Mouse (Mus musculus): ENCODE results near the gene Fam19a5. TPM values are rescaled to one million over a fixed set of nuclear protein-coding genes. Genes with fewer than 3 reads are reported as not detected.

Fam19a5 gene
- polyA plus RNA-seq, 1 experiment from 2014 or later = 7.4 TPM

- no peak for ATAC-seq (ENCODE audit: low FRiP score, low read depth)
These were observed 167.7 kb downstream of the Fam19a5 start for GRCm38 (mm10) chr15:87711790-87712189.

GRCm38 (mm10) chr15:87712221-87712620 lies 168.1 kb downstream of the Fam19a5 start:
- H3K4me1 ChIP-seq = peaks cover 5% of the 10 kb centered on the region; the same call in 1 of the 2 replicates
- 77% methylated on average over 8 of the region's 8 CpGs for WGBS
- H3K9me3 ChIP-seq = no peaks in the 10 kb centered on the region
- H3K4me3 ChIP-seq = no peak overlapping the region
- H3K4me2 ChIP-seq (replicated peaks) = no peak overlapping the region
- H3K9ac ChIP-seq (replicated peaks) = no peak overlapping the region
- ATAC-seq (ENCODE audit: low FRiP score, low read depth) = no peak
- H3K36me3 ChIP-seq = no peaks in the 10 kb centered on the region
- H3K27me3 ChIP-seq = no peaks in the 10 kb centered on the region
- H3K27ac ChIP-seq (replicated peaks) = no peak overlapping the region

More at GRCm38 (mm10) chr15:87711790-87712189, 167.7 kb downstream of the Fam19a5 start:
- Histone ChIP-seq H3K9me3 (no peaks in the 10 kb centered on the region), H3K9ac (replicated peaks) (no peak overlapping the region), H3K4me3 (no peak overlapping the region), H3K36me3 (no peaks in the 10 kb centered on the region), H3K27me3 (no peaks in the 10 kb centered on the region), H3K27ac (replicated peaks) (no peak overlapping the region), H3K4me2 (replicated peaks) (no peak overlapping the region), H3K4me1 (peaks cover 5% of the 10 kb centered on the region; the same call in 1 of the 2 replicates)
- 88% methylated on average over 4 of the region's 4 CpGs for WGBS

GRCm38 (mm10) chr15:87715037-87715676 lies 171.1 kb downstream of the Fam19a5 start:
- no peak overlapping the region for H3K4me2 ChIP-seq (replicated peaks)
- peaks cover 5% of the 10 kb centered on the region; the same call in 1 of the 2 replicates for H3K4me1 ChIP-seq
- no peaks in the 10 kb centered on the region for H3K9me3 ChIP-seq
- ATAC-seq (ENCODE audit: low FRiP score, low read depth) = no peak; the same call in 1 of the 2 replicates
- no peak overlapping the region for H3K9ac ChIP-seq (replicated peaks)
- H3K27me3 ChIP-seq = no peaks in the 10 kb centered on the region
- no peak overlapping the region for H3K4me3 ChIP-seq
- WGBS = 52% methylated on average over 9 of the region's 9 CpGs
- no peaks in the 10 kb centered on the region for H3K36me3 ChIP-seq
- H3K27ac ChIP-seq (replicated peaks) = 0 out of 2 replicates have a peak overlapping the region, but pooled peaks have one; percentile 25

- H3K4me1 ChIP-seq = peaks cover 5% of the 10 kb centered on the region; the same call in 1 of the 2 replicates
- no peak overlapping the region for H3K27ac ChIP-seq (replicated peaks)
- H3K4me2 ChIP-seq (replicated peaks) = no peak overlapping the region
- WGBS = 73% methylated on average over 5 of the region's 5 CpGs
- no peaks in the 10 kb centered on the region for H3K9me3 ChIP-seq
- ATAC-seq (ENCODE audit: low FRiP score, low read depth) = no peak
- H3K27me3 ChIP-seq = no peaks in the 10 kb centered on the region
- H3K36me3 ChIP-seq = no peaks in the 10 kb centered on the region
- H3K9ac ChIP-seq (replicated peaks) = no peak overlapping the region
- no peak overlapping the region for H3K4me3 ChIP-seq
These were observed 173.0 kb downstream of the Fam19a5 start for GRCm38 (mm10) chr15:87717056-87717455.

- no peak overlapping the region for H3K9ac ChIP-seq (replicated peaks)
- peaks cover 5% of the 10 kb centered on the region; the same call in 1 of the 2 replicates for H3K4me1 ChIP-seq
- H3K4me3 ChIP-seq = no peak overlapping the region
- H3K4me2 ChIP-seq (replicated peaks) = no peak overlapping the region
- no peak for ATAC-seq (ENCODE audit: low FRiP score, low read depth)
- H3K9me3 ChIP-seq = no peaks in the 10 kb centered on the region
- H3K27me3 ChIP-seq = no peaks in the 10 kb centered on the region
- H3K36me3 ChIP-seq = no peaks in the 10 kb centered on the region
- H3K27ac ChIP-seq (replicated peaks) = no peak overlapping the region
- WGBS = 72% methylated on average over 5 of the region's 5 CpGs
These were observed 179.4 kb downstream of the Fam19a5 start for GRCm38 (mm10) chr15:87723455-87723986.

DNA sequence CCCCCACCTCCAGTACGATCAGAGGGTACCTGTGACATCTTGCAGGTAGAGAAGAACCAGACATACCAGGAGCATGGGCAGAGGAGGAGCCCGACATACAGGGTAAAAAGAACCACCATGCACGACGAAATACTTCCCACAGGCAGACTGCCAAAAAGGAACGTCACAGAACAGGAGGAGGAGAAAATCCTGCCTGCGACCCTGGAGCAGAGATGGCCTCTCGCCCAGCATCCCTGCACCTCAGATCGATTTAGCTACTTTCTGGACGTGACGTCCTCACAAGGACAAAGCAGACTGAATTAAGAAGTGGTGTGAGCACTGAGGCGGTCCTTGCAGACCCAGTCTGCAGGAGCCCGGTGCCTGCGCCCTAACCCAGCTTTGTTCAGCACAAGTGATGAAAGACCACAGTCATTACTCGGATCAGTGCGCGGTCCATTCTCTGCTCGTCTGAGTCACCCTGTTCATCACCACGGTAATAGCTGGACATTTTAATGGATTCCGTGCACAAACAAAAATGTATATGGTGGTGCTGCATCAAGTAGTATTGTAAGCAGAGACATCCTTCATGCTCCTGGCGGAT lies 182.6 kb downstream of the Fam19a5 start:
- no peak for ATAC-seq (ENCODE audit: low FRiP score, low read depth)
- no peaks in the 10 kb centered on the region for H3K27me3 ChIP-seq
- H3K9ac ChIP-seq (replicated peaks) = no peak overlapping the region
- H3K9me3 ChIP-seq = no peaks in the 10 kb centered on the region
- H3K27ac ChIP-seq (replicated peaks) = no peak overlapping the region
- no peaks in the 10 kb centered on the region for H3K36me3 ChIP-seq
- WGBS = 80% methylated on average over 20 of the region's 20 CpGs
- H3K4me3 ChIP-seq = no peak overlapping the region
- H3K4me1 ChIP-seq = peaks cover 5% of the 10 kb centered on the region; the same call in 1 of the 2 replicates
- no peak overlapping the region for H3K4me2 ChIP-seq (replicated peaks)

DNA sequence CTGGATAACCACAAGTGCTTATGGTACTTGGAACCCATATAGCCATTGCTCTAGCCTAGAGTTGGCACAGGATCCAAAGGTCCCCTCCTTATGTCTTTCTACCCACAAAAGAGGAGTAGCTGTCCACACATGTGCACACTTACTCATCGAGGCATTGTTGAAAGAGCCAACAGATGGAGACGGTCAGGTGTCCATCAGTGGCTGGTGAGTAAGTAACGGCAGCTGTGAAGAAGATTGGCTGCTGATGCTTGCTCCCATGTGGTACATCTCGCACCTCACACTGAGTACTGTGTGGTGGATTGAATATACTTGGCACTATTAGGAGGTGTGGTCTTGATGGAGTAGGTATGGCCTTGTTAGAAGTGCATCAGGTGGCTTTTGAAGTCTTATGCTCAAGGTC lies 192.2 kb downstream of the Fam19a5 start:
- Histone ChIP-seq H3K9ac (replicated peaks) (no peak overlapping the region), H3K4me2 (replicated peaks) (no peak overlapping the region), H3K4me3 (no peak overlapping the region), H3K27ac (replicated peaks) (no peak overlapping the region), H3K4me1 (no peaks in the 10 kb centered on the region), H3K9me3 (no peaks in the 10 kb centered on the region), H3K36me3 (no peaks in the 10 kb centered on the region), H3K27me3 (no peaks in the 10 kb centered on the region)
- ATAC-seq (ENCODE audit: low FRiP score, low read depth) = no peak
- 99% methylated on average over 4 of the region's 4 CpGs for WGBS

DNA sequence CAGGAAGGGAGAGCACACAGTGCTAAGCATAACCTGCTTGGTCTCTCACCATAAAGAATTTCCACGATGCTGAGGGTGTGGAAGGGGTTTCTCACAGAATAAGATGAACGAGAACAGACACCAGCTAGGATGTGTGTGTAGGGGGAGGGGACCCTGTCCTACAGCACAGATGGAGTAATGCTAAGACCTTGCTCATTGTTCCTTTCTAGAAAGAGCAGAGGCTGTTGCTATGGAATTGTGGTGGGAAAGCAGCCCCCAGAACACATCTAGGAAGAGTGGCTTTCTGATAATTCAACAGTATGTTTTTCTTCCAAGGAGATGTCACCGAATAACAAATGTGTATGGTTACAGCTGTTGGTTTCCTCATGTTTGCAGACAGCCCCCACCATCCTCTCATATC lies 211.4 kb downstream of the Fam19a5 start:
- H3K27ac ChIP-seq (replicated peaks) = no peak overlapping the region
- 76% methylated on average over 3 of the region's 3 CpGs for WGBS
- H3K9ac ChIP-seq (replicated peaks) = no peak overlapping the region
- no peak for ATAC-seq (ENCODE audit: low FRiP score, low read depth)
- no peaks in the 10 kb centered on the region for H3K4me1 ChIP-seq
- H3K36me3 ChIP-seq = peaks cover 8% of the 10 kb centered on the region; the same call in 1 of the 2 replicates
- no peak overlapping the region for H3K4me3 ChIP-seq
- no peaks in the 10 kb centered on the region for H3K27me3 ChIP-seq
- no peak overlapping the region for H3K4me2 ChIP-seq (replicated peaks)
- H3K9me3 ChIP-seq = no peaks in the 10 kb centered on the region

DNA sequence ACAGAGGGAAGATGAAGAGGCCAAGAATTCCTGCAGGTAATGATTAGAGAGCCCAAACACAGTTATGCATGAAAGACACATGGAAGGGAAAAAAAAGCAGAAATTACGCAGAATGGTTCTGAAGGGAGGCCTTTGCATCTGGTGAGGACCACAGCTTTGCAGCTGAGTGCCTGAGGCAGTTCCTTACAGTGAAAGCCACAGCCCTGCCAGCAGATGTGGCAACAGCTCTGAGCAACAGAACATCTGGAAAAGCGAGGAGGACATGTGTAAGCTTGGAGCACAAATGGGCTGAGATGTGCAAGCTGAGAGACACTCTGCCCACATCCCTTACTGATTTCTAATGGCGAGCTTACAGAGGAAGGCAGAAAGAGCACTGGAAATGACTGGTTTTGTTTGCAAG lies 221.8 kb downstream of the Fam19a5 start:
- Histone ChIP-seq H3K9ac (replicated peaks) (no peak overlapping the region), H3K4me3 (no peak overlapping the region), H3K9me3 (peaks cover 8% of the 10 kb centered on the region; the same call in 1 of the 2 replicates), H3K27me3 (no peaks in the 10 kb centered on the region), H3K4me1 (no peaks in the 10 kb centered on the region), H3K36me3 (no peaks in the 10 kb centered on the region), H3K4me2 (replicated peaks) (no peak overlapping the region), H3K27ac (replicated peaks) (no peak overlapping the region)
- 93% methylated on average over 3 of the region's 3 CpGs for WGBS
- no peak for ATAC-seq (ENCODE audit: low FRiP score, low read depth)

GRCm38 (mm10) chr15:87773955-87774354 lies 229.9 kb downstream of the Fam19a5 start:
- no peak overlapping the region for H3K9ac ChIP-seq (replicated peaks)
- no peak overlapping the region for H3K4me2 ChIP-seq (replicated peaks)
- H3K27ac ChIP-seq (replicated peaks) = no peak overlapping the region
- H3K4me3 ChIP-seq = no peak overlapping the region
- H3K27me3 ChIP-seq = no peaks in the 10 kb centered on the region
- no peaks in the 10 kb centered on the region for H3K36me3 ChIP-seq
- WGBS = 58% methylated on average over 4 of the region's 4 CpGs
- ATAC-seq (ENCODE audit: low FRiP score, low read depth) = no peak
- 0 out of 2 replicates have a peak, but pooled peaks cover 1% of the 10 kb centered on the region for H3K9me3 ChIP-seq
- H3K4me1 ChIP-seq = no peaks in the 10 kb centered on the region

DNA sequence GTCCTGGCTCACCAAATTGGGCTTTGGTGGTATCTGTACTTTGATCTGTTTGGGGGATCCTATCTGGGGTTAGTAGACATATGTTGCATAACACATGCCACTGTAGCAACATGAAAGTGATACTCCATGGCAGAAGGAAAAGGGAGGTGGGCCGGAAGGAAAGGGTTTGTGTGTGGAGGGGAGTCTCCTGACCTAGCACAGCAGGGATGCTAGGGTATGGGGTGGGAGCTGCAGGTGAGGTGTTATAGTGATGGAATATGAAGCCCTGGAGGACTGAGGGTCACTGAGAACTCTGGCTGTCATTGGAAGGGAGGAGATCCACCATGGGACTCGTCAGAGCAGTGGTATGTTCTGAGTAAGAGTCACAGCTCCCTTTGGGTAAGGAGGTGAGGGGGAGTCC lies 239.2 kb downstream of the Fam19a5 start:
- H3K27ac ChIP-seq (replicated peaks) = no peak overlapping the region
- no peak overlapping the region for H3K4me3 ChIP-seq
- ATAC-seq (ENCODE audit: low FRiP score, low read depth) = no peak
- no peaks in the 10 kb centered on the region for H3K36me3 ChIP-seq
- no peaks in the 10 kb centered on the region for H3K4me1 ChIP-seq
- no peaks in the 10 kb centered on the region for H3K27me3 ChIP-seq
- no peak overlapping the region for H3K9ac ChIP-seq (replicated peaks)
- H3K4me2 ChIP-seq (replicated peaks) = no peak overlapping the region
- 86% methylated on average over 2 of the region's 2 CpGs for WGBS
- no peaks in the 10 kb centered on the region for H3K9me3 ChIP-seq

DNA sequence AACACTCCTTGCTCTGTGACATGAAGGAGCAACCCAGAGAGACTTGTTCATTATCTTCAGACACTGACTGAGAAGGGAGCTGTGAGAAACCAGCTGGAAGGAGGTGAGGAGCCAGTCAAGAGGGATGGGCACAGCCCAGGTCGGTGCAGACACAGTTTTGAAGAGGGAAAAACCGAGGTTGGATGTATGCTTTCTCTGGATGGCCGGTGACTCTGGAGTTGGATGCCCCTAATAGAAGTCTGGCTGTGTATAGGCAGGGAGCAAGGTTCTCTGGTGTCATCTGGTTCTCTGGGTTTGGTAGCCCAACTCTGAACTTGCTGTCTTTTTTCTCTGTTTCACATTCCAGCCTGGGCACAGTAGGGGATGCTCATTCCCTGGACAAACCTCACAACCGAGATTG lies 245.6 kb downstream of the Fam19a5 start:
- 83% methylated on average over 4 of the region's 4 CpGs for WGBS
- H3K27me3 ChIP-seq = no peaks in the 10 kb centered on the region

More for the DNA sequence above, 245.6 kb downstream of the Fam19a5 start:
- Histone ChIP-seq H3K4me2 (replicated peaks) (no peak overlapping the region), H3K36me3 (no peaks in the 10 kb centered on the region), H3K9ac (replicated peaks) (no peak overlapping the region), H3K4me3 (no peak overlapping the region), H3K4me1 (no peaks in the 10 kb centered on the region), H3K9me3 (no peaks in the 10 kb centered on the region), H3K27ac (replicated peaks) (no peak overlapping the region)
- ATAC-seq (ENCODE audit: low FRiP score, low read depth) = no peak
